Mouse (Mus musculus) thymus, adult 2 months (tissue): ENCODE results near the gene 1700037H04Rik. TPM values are rescaled to one million over a fixed set of nuclear protein-coding genes. Genes with fewer than 3 reads are reported as not detected.

Experiments
- DNase-seq: peaks from one replicate; pipeline ENCODE4 v3.0.0; 2021
- H3K27ac ChIP-seq: fragments of 200-500 bp; 2 replicates; pipeline ENCODE4 v1.5.1; 2012; ENCODE audit warnings: low read length, control low read depth; ENCODE audit not compliant: control insufficient read depth, insufficient read depth
- H3K27me3 ChIP-seq: fragments of 200-500 bp; 2 replicates; pipeline ENCODE4 v1.6.1; 2012; ENCODE audit warnings: mild to moderate bottlenecking, low read length, moderate library complexity, mixed read lengths; ENCODE audit not compliant: control insufficient read depth, insufficient read depth
- H3K36me3 ChIP-seq: fragments of 200-500 bp; 2 replicates; pipeline ENCODE4 v1.6.1; 2012; ENCODE audit warnings: mild to moderate bottlenecking, low read length, moderate library complexity; ENCODE audit not compliant: control insufficient read depth, insufficient read depth
- H3K4me1 ChIP-seq: fragments of 200-500 bp; replicated peaks from 2 replicates; pipeline ENCODE4 v1.6.1; 2012; ENCODE audit warnings: low read length; ENCODE audit not compliant: control insufficient read depth, insufficient read depth
- H3K4me3 ChIP-seq: fragments of 200-500 bp; 2 replicates; pipeline ENCODE4 v1.5.1; 2012; ENCODE audit warnings: mild to moderate bottlenecking, low read length, control low read depth, moderate library complexity; ENCODE audit not compliant: control insufficient read depth, insufficient read depth
- CTCF ChIP-seq: fragments of 200-500 bp; IDR thresholded peaks from 2 replicates; pipeline ENCODE4 v1.5.1; 2012; ENCODE audit warnings: mild to moderate bottlenecking, control low read depth, low read length, moderate library complexity, borderline replicate concordance; ENCODE audit not compliant: control insufficient read depth, poor library complexity, insufficient read depth; ENCODE audit errors: extremely low read depth
- POLR2A ChIP-seq: fragments of 200-500 bp; IDR thresholded peaks from 2 replicates; pipeline ENCODE4 v1.6.1; 2012; ENCODE audit warnings: mild to moderate bottlenecking, low read length, control low read depth, moderate library complexity; ENCODE audit not compliant: control insufficient read depth, poor library complexity, insufficient read depth; ENCODE audit errors: extremely low read depth
- WGBS: fragments of 180-500 bp; shearing (Covaris S2); methylation state at CpG from one replicate; pipeline ENCODE4 v1.1.7; 2018; 5-methylcytosine and 5-hydroxymethylcytosine counted together
- polyA plus RNA-seq: library from polyadenylated mRNA; depleted of rRNA; stranded (reverse); fragments of >200 nt; gene quantifications from 2 replicates; pipeline ENCODE4 v1.2.3, GENCODE M21; 2012

1700037H04Rik gene
- polyA plus RNA-seq, 1 experiment = 108 TPM

DNA sequence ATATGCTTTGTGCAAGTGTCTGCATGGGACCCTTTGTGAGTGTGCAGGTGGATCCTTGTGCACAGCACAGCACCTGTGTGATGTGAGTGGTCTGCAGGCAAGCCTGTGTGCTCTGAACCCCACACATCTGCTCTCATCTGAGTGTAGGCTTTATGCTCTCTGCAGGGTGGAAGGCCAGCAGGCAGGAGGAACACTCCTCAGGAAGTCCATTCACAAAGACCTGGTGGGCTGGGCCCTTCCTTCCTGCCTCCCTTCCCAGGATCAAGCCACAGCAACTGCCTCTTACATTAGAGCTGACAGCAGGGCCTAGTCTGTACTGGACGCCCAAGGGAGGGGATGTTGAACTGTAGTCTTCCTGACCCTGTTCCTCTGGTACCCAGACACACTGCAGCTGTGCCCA, 25.5 kb downstream of the 1700037H04Rik start:
- H3K4me1 ChIP-seq = no peaks in the 10 kb centered on the region
- TF ChIP-seq POLR2A = no peak
- no peak for TF ChIP-seq CTCF
- no peak overlapping the region for H3K4me3 ChIP-seq
- no peak overlapping the region for H3K27ac ChIP-seq
- WGBS = 25% methylated on average over 1 of the region's 1 CpGs
- no peak for DNase-seq
- H3K36me3 ChIP-seq = no peaks in the 10 kb centered on the region
- no peaks in the 10 kb centered on the region for H3K27me3 ChIP-seq

DNA sequence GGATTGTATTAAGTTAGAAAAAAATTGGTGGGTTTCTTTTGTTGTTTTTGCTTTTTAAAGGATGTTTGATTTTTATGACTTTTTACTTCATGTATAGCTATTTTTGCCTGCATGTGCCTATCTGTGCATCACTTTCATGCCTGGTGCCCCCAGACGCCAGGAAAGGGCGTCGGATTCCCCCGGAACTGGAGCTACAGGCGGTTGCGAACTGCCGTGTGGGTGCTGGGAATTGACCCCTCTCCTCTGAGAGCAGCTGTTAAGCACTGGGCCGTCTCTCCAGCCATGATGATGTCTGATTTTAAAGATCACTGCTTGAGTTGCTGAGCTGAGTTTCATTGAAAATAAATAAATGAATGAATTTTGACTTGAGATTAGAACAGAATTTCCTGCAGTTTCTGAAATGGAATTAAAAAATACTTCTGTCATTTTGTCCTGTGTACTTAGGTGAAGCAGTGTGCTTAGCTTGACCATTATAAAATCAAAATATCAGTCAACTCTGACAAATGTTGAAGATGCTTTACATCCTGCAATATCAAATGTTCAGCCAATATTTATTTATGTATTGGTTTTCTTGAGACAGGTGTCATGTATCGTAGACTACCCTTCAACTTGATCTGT, 26.8 kb downstream of the 1700037H04Rik start, which contains the start of gene Gm11037:
Gene Gm11037, plus strand, starts transcription at position 568 of the 618 bp plus-strand sequence.
- no peak for DNase-seq
- no peaks in the 10 kb centered on the region for H3K36me3 ChIP-seq
- TF ChIP-seq POLR2A (no peak), CTCF (no peak)
- H3K27ac ChIP-seq = no peak within 1 kb of the TSS
- H3K4me3 ChIP-seq = no peak within 1 kb of the TSS
- 95% methylated on average over 9 of the region's 9 CpGs for WGBS
- H3K27me3 ChIP-seq = no peaks in the 10 kb centered on the region
- H3K4me1 ChIP-seq = peaks cover 5% of the 10 kb centered on the region

DNA sequence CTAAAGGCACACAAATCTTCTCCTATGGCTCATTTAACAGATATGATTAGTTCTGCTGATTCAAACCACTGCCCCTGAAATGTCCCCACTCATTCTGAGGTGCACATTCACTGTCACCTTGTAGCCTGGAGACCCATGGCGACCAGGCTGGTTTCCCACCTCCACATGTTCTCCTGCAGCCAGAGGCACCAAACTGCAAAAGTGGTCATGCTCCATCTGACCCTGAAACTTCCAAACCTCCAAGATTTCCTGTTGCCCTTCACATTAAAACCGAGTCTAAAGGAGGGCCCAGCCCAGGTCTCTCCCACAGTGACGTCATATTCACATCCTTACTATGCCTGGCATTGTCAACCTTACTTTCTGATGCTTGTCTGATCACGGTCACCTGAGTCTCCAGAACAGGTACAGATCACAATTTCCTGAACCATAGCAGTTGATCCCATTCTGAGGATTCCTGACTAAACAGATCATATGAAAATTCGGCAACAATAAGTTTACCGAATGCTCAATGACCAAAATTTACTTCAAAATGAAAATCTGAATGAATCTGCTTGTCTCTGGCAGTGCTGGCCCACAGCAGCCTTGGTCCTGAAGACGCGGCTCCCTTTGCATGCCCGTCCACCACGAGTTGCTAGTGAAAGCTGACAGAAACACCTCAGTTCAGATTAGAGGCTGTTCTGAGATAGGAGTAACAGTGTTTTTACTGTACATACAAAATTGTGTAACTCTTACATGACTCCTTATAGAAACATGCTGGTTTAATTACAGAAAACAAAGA, 27.6 kb downstream of the 1700037H04Rik start:
- DNase-seq = no peak
- Histone ChIP-seq H3K4me3 (no peak overlapping the region), H3K27me3 (no peaks in the 10 kb centered on the region), H3K4me1 (peaks cover 10% of the 10 kb centered on the region), H3K36me3 (no peaks in the 10 kb centered on the region), H3K27ac (no peak overlapping the region)
- WGBS = 93% methylated on average over 10 of the region's 10 CpGs
- TF ChIP-seq POLR2A (no peak), CTCF (no peak)

DNA sequence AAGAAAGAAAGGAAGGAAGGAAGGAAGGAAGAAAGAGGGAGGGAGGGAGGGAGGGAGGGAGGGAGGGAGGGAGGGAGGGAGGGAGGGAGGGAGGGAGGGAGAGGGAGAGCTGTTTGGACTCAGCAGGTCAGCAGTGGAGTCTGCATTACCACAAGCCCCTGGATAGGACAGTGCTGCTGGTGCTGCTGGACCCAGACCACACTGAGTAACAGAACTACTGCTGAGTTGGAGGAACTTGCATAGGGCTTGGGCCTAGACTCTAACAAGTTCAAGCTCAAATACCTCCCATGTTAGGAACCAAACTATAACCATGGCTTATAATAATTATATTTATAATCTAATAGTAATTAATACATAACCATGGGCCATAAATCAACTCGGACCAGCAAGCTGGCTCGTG, 29.0 kb downstream of the 1700037H04Rik start:
- DNase-seq = no peak
- 95% methylated on average over 2 of the region's 2 CpGs for WGBS
- Histone ChIP-seq H3K27ac (no peak overlapping the region), H3K36me3 (no peaks in the 10 kb centered on the region), H3K4me3 (no peak overlapping the region), H3K27me3 (no peaks in the 10 kb centered on the region), H3K4me1 (peaks cover 16% of the 10 kb centered on the region)
- TF ChIP-seq CTCF (no peak), POLR2A (no peak)

DNA sequence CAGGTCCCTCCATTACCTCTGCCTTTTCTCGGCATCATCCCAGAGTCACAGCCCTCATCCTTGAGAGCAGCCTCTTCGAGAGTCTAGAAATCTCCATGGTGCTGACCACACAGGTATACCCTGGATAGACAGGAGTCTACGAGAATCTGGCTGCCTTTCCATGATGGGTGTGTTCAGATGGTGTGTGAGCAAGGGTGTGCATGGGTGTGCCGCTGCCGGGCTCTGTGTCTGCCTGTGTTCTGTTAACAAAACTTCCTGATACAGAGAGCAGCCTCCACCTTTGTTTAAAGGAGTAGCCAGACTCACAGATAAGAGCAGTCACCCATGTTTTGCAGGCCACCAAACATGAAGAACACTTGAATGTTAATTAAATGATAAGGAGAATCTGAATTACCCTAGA, 30.0 kb downstream of the 1700037H04Rik start:
- DNase-seq = no peak
- WGBS = 94% methylated on average over 5 of the region's 5 CpGs
- Histone ChIP-seq H3K4me3 (no peak overlapping the region), H3K27ac (no peak overlapping the region), H3K4me1 (peaks cover 16% of the 10 kb centered on the region), H3K36me3 (no peaks in the 10 kb centered on the region), H3K27me3 (no peaks in the 10 kb centered on the region)
- TF ChIP-seq CTCF = no peak
- TF ChIP-seq POLR2A = no peak

DNA sequence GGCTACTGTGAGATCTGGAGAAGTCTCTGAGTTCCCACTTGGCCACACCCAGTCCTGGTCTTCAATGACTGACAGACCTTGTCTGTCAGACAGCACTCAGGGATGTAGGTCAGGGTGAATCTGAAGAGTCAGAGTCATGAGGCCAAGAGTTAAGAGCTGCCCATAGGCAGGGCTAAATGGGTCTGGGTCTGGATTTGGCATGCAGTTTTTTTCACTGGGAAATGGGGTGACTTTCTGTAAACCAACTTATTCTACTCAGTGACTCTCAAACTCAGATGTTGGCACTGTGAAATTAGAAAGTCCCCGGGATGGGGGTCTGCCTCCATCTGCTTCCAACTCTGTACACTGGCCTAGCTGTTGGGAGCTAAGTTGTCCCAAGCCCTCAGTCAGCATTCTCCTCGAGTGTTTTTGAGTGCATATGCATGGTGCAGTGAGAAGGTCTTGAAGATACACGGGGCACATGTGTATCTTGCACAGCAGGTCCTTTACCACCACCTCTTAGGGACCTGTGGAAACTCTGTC, 31.2 kb downstream of the 1700037H04Rik start:
- TF ChIP-seq POLR2A (no peak), CTCF (no peak)
- H3K27me3 ChIP-seq = no peaks in the 10 kb centered on the region
- no peak overlapping the region for H3K4me3 ChIP-seq
- DNase-seq = no peak
- no peak overlapping the region for H3K27ac ChIP-seq
- H3K4me1 ChIP-seq = peaks cover 16% of the 10 kb centered on the region
- 81% methylated on average over 3 of the region's 3 CpGs for WGBS
- no peaks in the 10 kb centered on the region for H3K36me3 ChIP-seq

DNA sequence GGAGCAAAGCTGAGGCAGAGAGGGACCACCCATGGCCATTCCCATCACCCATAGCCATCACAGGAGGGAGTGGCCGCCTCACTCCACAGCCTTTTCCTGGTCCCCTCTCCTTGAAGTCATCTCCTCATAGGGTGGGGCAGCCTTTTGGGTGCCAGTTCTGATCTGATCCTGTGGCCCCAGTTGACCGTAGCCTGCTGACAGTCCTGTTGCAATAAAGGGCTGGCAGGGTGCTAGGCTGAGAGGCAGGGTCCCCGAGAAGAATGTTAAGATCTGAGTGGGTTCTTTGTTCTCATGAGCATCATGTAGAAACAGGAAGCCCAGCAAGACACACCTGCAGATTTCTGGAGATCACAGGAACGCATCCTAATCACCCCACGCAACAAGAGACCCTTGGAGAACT, 31.7 kb downstream of the 1700037H04Rik start:
- Histone ChIP-seq H3K27ac (no peak overlapping the region), H3K27me3 (no peaks in the 10 kb centered on the region), H3K4me1 (peaks cover 16% of the 10 kb centered on the region), H3K36me3 (no peaks in the 10 kb centered on the region), H3K4me3 (no peak overlapping the region)
- 59% methylated on average over 5 of the region's 5 CpGs for WGBS
- no peak for DNase-seq
- TF ChIP-seq CTCF (no peak), POLR2A (no peak)
